Comparison of ENCODE assay signal across 8 mouse cellular contexts in the genomic region with DNA sequence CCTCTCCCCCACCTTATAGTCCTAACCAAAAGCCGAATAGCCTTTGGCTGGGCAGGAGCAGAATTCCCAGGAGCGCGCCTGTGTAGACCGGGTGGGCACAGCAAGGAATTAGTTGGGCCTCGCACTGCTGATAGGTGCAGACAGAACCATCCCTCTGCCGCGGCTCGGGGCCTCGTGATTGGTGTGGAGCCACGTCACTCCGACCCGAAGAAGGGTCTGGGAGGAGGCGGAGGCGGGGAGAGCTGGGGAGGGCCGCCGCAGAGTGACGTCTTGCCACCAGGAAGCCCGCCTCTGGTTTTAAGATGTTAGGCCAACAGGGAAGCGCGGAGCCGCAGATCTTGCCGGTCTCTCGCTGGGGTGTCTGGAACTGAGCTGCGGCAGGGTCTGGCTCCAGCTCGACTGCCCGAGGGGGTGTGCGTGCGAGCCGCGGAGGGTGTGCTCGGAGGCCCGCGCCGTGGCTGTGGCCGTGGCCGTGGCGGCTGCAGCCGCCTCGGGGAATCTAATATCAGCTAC. TPM values are rescaled to one million over a fixed set of nuclear protein-coding genes. Genes with fewer than 3 reads are reported as not detected.
DNase-seq lines count a peak whose midpoint lies in the region; ATAC-seq lines count a peak whose summit lies in the region.

No protein-coding gene starts in this region.

- ATAC-seq in megakaryocyte-erythroid progenitor cell, adult 5-6 weeks (replicated peaks; ENCODE audit: low FRiP score, low TSS enrichment, poor library complexity, severe bottlenecking) = peak; percentile 86
- peak; percentile 93 for ATAC-seq in stomach, embryonic 16.5 days (ENCODE audit: insufficient read depth, low FRiP score)

- H3K4me3 ChIP-seq in forebrain, embryonic 10.5 days = peak overlapping the region; percentile 60
- H3K4me3 ChIP-seq in stomach, embryonic 16.5 days (replicated peaks; ENCODE audit: low read length) = peak overlapping the region; percentile 64

- H3K9me3 ChIP-seq in forebrain, embryonic 10.5 days = no peaks in the 10 kb centered on the region
- no peaks in the 10 kb centered on the region for H3K9me3 ChIP-seq in stomach, embryonic 16.5 days (replicated peaks; ENCODE audit: control insufficient read depth, low read length)

- peaks cover 49% of the 10 kb centered on the region for H3K4me1 ChIP-seq in forebrain, embryonic 10.5 days
- no peaks in the 10 kb centered on the region for H3K4me1 ChIP-seq in stomach, embryonic 16.5 days (ENCODE audit: control insufficient read depth, insufficient read depth, low read length)

- intact Hi-C loops in heart, postnatal 10 days (cut with DNase I) = loop anchor here (2.0 kb wide), 1 partner anchor 13 kb away; no protein-coding TSS in a partner anchor

- peak overlapping the region; percentile 57 for H3K9ac ChIP-seq in stomach, embryonic 16.5 days (ENCODE audit: low read length)

- H3K27me3 ChIP-seq in forebrain, embryonic 10.5 days (ENCODE audit: poor library complexity, severe bottlenecking) = peaks cover 100% of the 10 kb centered on the region
- peaks cover 45% of the 10 kb centered on the region for H3K27me3 ChIP-seq in stomach, embryonic 16.5 days (ENCODE audit: control insufficient read depth, insufficient read depth, low read length)

- H3K36me3 ChIP-seq in forebrain, embryonic 10.5 days (replicated peaks) = no peaks in the 10 kb centered on the region
- H3K36me3 ChIP-seq in stomach, embryonic 16.5 days (ENCODE audit: control insufficient read depth, insufficient read depth, low read length) = no peaks in the 10 kb centered on the region

- peak; percentile 83 for DNase-seq in CD4-positive, CD25-positive, alpha-beta regulatory T cell, adult 2 months (ENCODE audit: low read depth, low spot score)
- peak; percentile 89 for DNase-seq in adrenal gland, adult 2 months
- peak; percentile 93 for DNase-seq in forebrain, embryonic 10.5 days (ENCODE audit: extremely low spot score, low spot score)
- peak; percentile 84 to 88 for DNase-seq in heart, postnatal 10 days
- DNase-seq in kidney, postnatal 36 days = peak; percentile 81 to 85
- no peak for DNase-seq in layer of hippocampus, adult 9-10 months (ENCODE audit: low spot score)

- under 1% methylated on average over 39 of the region's 39 CpGs for whole genome bisulfite sequencing in forebrain, embryonic 10.5 days
- under 1% methylated on average over 39 of the region's 39 CpGs for WGBS in stomach, embryonic 16.5 days

- H3K4me2 ChIP-seq in stomach, embryonic 16.5 days (ENCODE audit: low read depth, low read length) = peak overlapping the region; percentile 87

- no peak overlapping the region for H3K27ac ChIP-seq in forebrain, embryonic 10.5 days
- peak overlapping the region; percentile 56 for H3K27ac ChIP-seq in stomach, embryonic 16.5 days (ENCODE audit: low read length)

RNA-seq across cellular contexts. Expression of gene Pitx2, which starts 14.0 kb away (rescaled TPM):
- under 1 TPM in 1 of 2 experiments, not detected in 1; 0.32 TPM for total RNA-seq in adrenal gland, adult 2 months (2021)
- polyA plus RNA-seq in adrenal gland, adult 2 months (2012; rRNA removed) = 0.22 and 0.27 TPM in 2 replicates
- 11.1 and 15.3 TPM in 2 replicates for polyA plus RNA-seq in forebrain, embryonic 10.5 days (2016; fragmentation: Nextera tagmentation; extraction: Ambion mirVana)
- 1 to 10 TPM; 1.4 to 1.6 TPM for total RNA-seq in heart, postnatal 10 days (2021)
- total RNA-seq in megakaryocyte-erythroid progenitor cell, adult 5-6 weeks (2014; fragmentation: Nextera tagmentation) = not detected in 2 replicates
- not detected in 2 replicates for total RNA-seq in megakaryocyte-erythroid progenitor cell, adult 5-6 weeks (2017)
- polyA plus RNA-seq in stomach, embryonic 16.5 days (2015; fragmentation: Nextera tagmentation; extraction: Ambion mirVana) = 19.0 and 22.1 TPM in 2 replicates
